Mouse (Mus musculus): ENCODE data around the gene Tes.

- no peak for TF ChIP-seq ZNF384 (IDR thresholded peaks at IDR 0.05; ENCODE audit: low read depth, low read length)
- no peak for TF ChIP-seq MAFK (IDR thresholded peaks at IDR 0.05; ENCODE audit: insufficient read depth, low read depth, low read length)
- no peak for TF ChIP-seq CHD2 (IDR thresholded peaks at IDR 0.05; ENCODE audit: low read depth, low read length)
- no peak for TF ChIP-seq ZC3H11A (IDR thresholded peaks at IDR 0.05; ENCODE audit: borderline replicate concordance, low read depth, low read length)
These were observed 5.4 kb upstream of the Tes start for GRCm38 (mm10) chr6:17059501-17059900.

Data from ES-E14 (cell line).